Mouse (Mus musculus) E14TG2a.4 (cell line): ENCODE results near the gene Sufu.

ENCODE experiments used
- CTCF ChIP-seq: conservative IDR thresholded peaks from 2 replicates; pipeline ENCODE4 v1.5.1; 2014; ENCODE audit warnings: low read length
- NANOG ChIP-seq: IDR thresholded peaks from 2 replicates; pipeline ENCODE4 v1.6.1; 2014; ENCODE audit warnings: borderline replicate concordance, low read length, mixed read lengths
- POU5F1 ChIP-seq: IDR thresholded peaks from 2 replicates; pipeline ENCODE4 v1.6.1; 2014; ENCODE audit warnings: low read length, borderline replicate concordance

GRCm38 (mm10) chr19:46443509-46443908, 46.8 kb downstream of the Sufu start:
- TF ChIP-seq CTCF (no peak), NANOG (no peak), POU5F1 (no peak)
